Mouse (Mus musculus): ENCODE measurements around the gene Sgcd. TPM values are rescaled to one million over a fixed set of nuclear protein-coding genes. Genes with fewer than 3 reads are reported as not detected.

The Sgcd gene
- polyA plus RNA-seq (2014; fragmentation: Nextera tagmentation; extraction: Ambion mirVana) = 0.99 and 1.5 TPM in 2 replicates

- WGBS = 1% methylated on average over 61 of the region's 67 CpGs
- peak within 1 kb of the TSS; percentile 56 for H3K4me3 ChIP-seq (ENCODE audit: low read depth, low read length)
- H3K9me3 ChIP-seq (ENCODE audit: control insufficient read depth, low read length) = no peaks in the 10 kb centered on the region
- H3K27me3 ChIP-seq (replicated peaks; ENCODE audit: control insufficient read depth, insufficient read depth, low read length) = peaks cover 29% of the 10 kb centered on the region
- peak within 1 kb of the TSS; percentile 40; the same call in 1 of the 2 replicates for H3K9ac ChIP-seq (ENCODE audit: low read depth, low read length)
- H3K4me2 ChIP-seq = peak within 1 kb of the TSS; percentile 72
- DNase-seq (ENCODE audit: low spot score) = peak; percentile 52
- H3K36me3 ChIP-seq (ENCODE audit: control insufficient read depth, insufficient read depth, low read length) = no peaks in the 10 kb centered on the region
- H3K4me1 ChIP-seq (replicated peaks; ENCODE audit: control insufficient read depth, insufficient read depth, low read length) = no peaks in the 10 kb centered on the region
- no peak within 1 kb of the TSS for H3K27ac ChIP-seq (ENCODE audit: low read depth, low read length)
- ATAC-seq (replicated peaks; ENCODE audit: low FRiP score) = peak; percentile 65
Observed at GRCm38 (mm10) chr11:47988697-47989533, at the start of gene Sgcd. Sgcd (minus strand) TSS chr11:47988969.

- 82% methylated on average over 4 of the region's 4 CpGs for WGBS
- Histone ChIP-seq H3K9ac (ENCODE audit: low read depth, low read length) (no peak overlapping the region), H3K9me3 (ENCODE audit: control insufficient read depth, low read length) (no peaks in the 10 kb centered on the region), H3K4me3 (ENCODE audit: low read depth, low read length) (no peak overlapping the region), H3K4me2 (no peak overlapping the region), H3K27ac (ENCODE audit: low read depth, low read length) (no peak overlapping the region), H3K4me1 (replicated peaks; ENCODE audit: control insufficient read depth, insufficient read depth, low read length) (no peaks in the 10 kb centered on the region), H3K36me3 (ENCODE audit: control insufficient read depth, insufficient read depth, low read length) (no peaks in the 10 kb centered on the region), H3K27me3 (replicated peaks; ENCODE audit: control insufficient read depth, insufficient read depth, low read length) (no peaks in the 10 kb centered on the region)
- ATAC-seq (replicated peaks; ENCODE audit: low FRiP score) (no peak), DNase-seq (ENCODE audit: low spot score) (no peak)
Observed at GRCm38 (mm10) chr11:48038051-48038450, 49.3 kb upstream of the Sgcd start.

- Histone ChIP-seq H3K9ac (ENCODE audit: low read depth, low read length) (no peak overlapping the region), H3K27me3 (replicated peaks; ENCODE audit: control insufficient read depth, insufficient read depth, low read length) (no peaks in the 10 kb centered on the region), H3K9me3 (ENCODE audit: control insufficient read depth, low read length) (no peaks in the 10 kb centered on the region), H3K4me3 (ENCODE audit: low read depth, low read length) (no peak overlapping the region), H3K36me3 (ENCODE audit: control insufficient read depth, insufficient read depth, low read length) (no peaks in the 10 kb centered on the region), H3K4me1 (replicated peaks; ENCODE audit: control insufficient read depth, insufficient read depth, low read length) (no peaks in the 10 kb centered on the region), H3K4me2 (no peak overlapping the region), H3K27ac (ENCODE audit: low read depth, low read length) (no peak overlapping the region)
- 44% methylated on average over 3 of the region's 3 CpGs for WGBS
- DNase-seq (ENCODE audit: low spot score) = no peak
- ATAC-seq (replicated peaks; ENCODE audit: low FRiP score) = no peak
Observed at GRCm38 (mm10) chr11:48012836-48013235, 24.1 kb upstream of the Sgcd start.

GRCm38 (mm10) chr11:47988333-47988696 is 454 bp downstream of the Sgcd start:
- Histone ChIP-seq H3K4me1 (replicated peaks; ENCODE audit: control insufficient read depth, insufficient read depth, low read length) (no peaks in the 10 kb centered on the region), H3K27me3 (replicated peaks; ENCODE audit: control insufficient read depth, insufficient read depth, low read length) (peaks cover 29% of the 10 kb centered on the region), H3K9ac (ENCODE audit: low read depth, low read length) (no peak overlapping the region), H3K36me3 (ENCODE audit: control insufficient read depth, insufficient read depth, low read length) (no peaks in the 10 kb centered on the region), H3K4me2 (peak overlapping the region; percentile 72), H3K4me3 (ENCODE audit: low read depth, low read length) (peak overlapping the region; percentile 56), H3K9me3 (ENCODE audit: control insufficient read depth, low read length) (no peaks in the 10 kb centered on the region), H3K27ac (ENCODE audit: low read depth, low read length) (no peak overlapping the region)
- WGBS = 2% methylated on average over 29 of the region's 31 CpGs
- ATAC-seq (replicated peaks; ENCODE audit: low FRiP score) (peak; percentile 49), DNase-seq (ENCODE audit: low spot score) (no peak)

GRCm38 (mm10) chr11:47987893-47988267 is 889 bp downstream of the Sgcd start:
- H3K9ac ChIP-seq (ENCODE audit: low read depth, low read length) = no peak overlapping the region
- peak overlapping the region; percentile 56 for H3K4me3 ChIP-seq (ENCODE audit: low read depth, low read length)
- H3K9me3 ChIP-seq (ENCODE audit: control insufficient read depth, low read length) = no peaks in the 10 kb centered on the region
- DNase-seq (ENCODE audit: low spot score) (no peak), ATAC-seq (replicated peaks; ENCODE audit: low FRiP score) (no peak)
- H3K27ac ChIP-seq (ENCODE audit: low read depth, low read length) = no peak overlapping the region
- 15% methylated on average over 12 of the region's 12 CpGs for WGBS
- no peaks in the 10 kb centered on the region for H3K4me1 ChIP-seq (replicated peaks; ENCODE audit: control insufficient read depth, insufficient read depth, low read length)
- no peaks in the 10 kb centered on the region for H3K36me3 ChIP-seq (ENCODE audit: control insufficient read depth, insufficient read depth, low read length)
- peaks cover 29% of the 10 kb centered on the region for H3K27me3 ChIP-seq (replicated peaks; ENCODE audit: control insufficient read depth, insufficient read depth, low read length)
- H3K4me2 ChIP-seq = peak overlapping the region; percentile 72

GRCm38 (mm10) chr11:47987251-47987892 is 1.4 kb downstream of the Sgcd start:
- Histone ChIP-seq H3K9me3 (ENCODE audit: control insufficient read depth, low read length) (no peaks in the 10 kb centered on the region), H3K4me2 (peak overlapping the region; percentile 72), H3K9ac (ENCODE audit: low read depth, low read length) (no peak overlapping the region), H3K36me3 (ENCODE audit: control insufficient read depth, insufficient read depth, low read length) (no peaks in the 10 kb centered on the region), H3K4me1 (replicated peaks; ENCODE audit: control insufficient read depth, insufficient read depth, low read length) (no peaks in the 10 kb centered on the region), H3K4me3 (ENCODE audit: low read depth, low read length) (no peak overlapping the region), H3K27me3 (replicated peaks; ENCODE audit: control insufficient read depth, insufficient read depth, low read length) (peaks cover 29% of the 10 kb centered on the region), H3K27ac (ENCODE audit: low read depth, low read length) (no peak overlapping the region)
- WGBS = 55% methylated on average over 8 of the region's 8 CpGs
- ATAC-seq (replicated peaks; ENCODE audit: low FRiP score) = no peak
- DNase-seq (ENCODE audit: low spot score) = no peak

GRCm38 (mm10) chr11:47982152-47982551 is 6.6 kb downstream of the Sgcd start:
- Histone ChIP-seq H3K27ac (ENCODE audit: low read depth, low read length) (no peak overlapping the region), H3K27me3 (replicated peaks; ENCODE audit: control insufficient read depth, insufficient read depth, low read length) (peaks cover under 1% of the 10 kb centered on the region), H3K9me3 (ENCODE audit: control insufficient read depth, low read length) (no peaks in the 10 kb centered on the region), H3K4me2 (no peak overlapping the region), H3K4me3 (ENCODE audit: low read depth, low read length) (no peak overlapping the region), H3K36me3 (ENCODE audit: control insufficient read depth, insufficient read depth, low read length) (no peaks in the 10 kb centered on the region), H3K4me1 (replicated peaks; ENCODE audit: control insufficient read depth, insufficient read depth, low read length) (no peaks in the 10 kb centered on the region), H3K9ac (ENCODE audit: low read depth, low read length) (no peak overlapping the region)
- 64% methylated on average over 1 of the region's 1 CpGs for WGBS
- ATAC-seq (replicated peaks; ENCODE audit: low FRiP score) (no peak), DNase-seq (ENCODE audit: low spot score) (no peak)

- no peaks in the 10 kb centered on the region for H3K9me3 ChIP-seq (ENCODE audit: control insufficient read depth, low read length)
- ATAC-seq (replicated peaks; ENCODE audit: low FRiP score) = no peak
- H3K27me3 ChIP-seq (replicated peaks; ENCODE audit: control insufficient read depth, insufficient read depth, low read length) = no peaks in the 10 kb centered on the region
- no peak overlapping the region for H3K27ac ChIP-seq (ENCODE audit: low read depth, low read length)
- H3K36me3 ChIP-seq (ENCODE audit: control insufficient read depth, insufficient read depth, low read length) = no peaks in the 10 kb centered on the region
- 63% methylated on average over 2 of the region's 2 CpGs for WGBS
- H3K9ac ChIP-seq (ENCODE audit: low read depth, low read length) = no peak overlapping the region
- no peaks in the 10 kb centered on the region for H3K4me1 ChIP-seq (replicated peaks; ENCODE audit: control insufficient read depth, insufficient read depth, low read length)
- no peak for DNase-seq (ENCODE audit: low spot score)
- no peak overlapping the region for H3K4me3 ChIP-seq (ENCODE audit: low read depth, low read length)
- no peak overlapping the region for H3K4me2 ChIP-seq
Observed at GRCm38 (mm10) chr11:47981108-47981507, 7.7 kb downstream of the Sgcd start.

- no peak overlapping the region for H3K9ac ChIP-seq (ENCODE audit: low read depth, low read length)
- no peak overlapping the region for H3K4me2 ChIP-seq
- no peak overlapping the region for H3K27ac ChIP-seq (ENCODE audit: low read depth, low read length)
- H3K36me3 ChIP-seq (ENCODE audit: control insufficient read depth, insufficient read depth, low read length) = no peaks in the 10 kb centered on the region
- no peaks in the 10 kb centered on the region for H3K9me3 ChIP-seq (ENCODE audit: control insufficient read depth, low read length)
- H3K4me3 ChIP-seq (ENCODE audit: low read depth, low read length) = no peak overlapping the region
- WGBS = 70% methylated on average over 3 of the region's 3 CpGs
- no peaks in the 10 kb centered on the region for H3K27me3 ChIP-seq (replicated peaks; ENCODE audit: control insufficient read depth, insufficient read depth, low read length)
- DNase-seq (ENCODE audit: low spot score) (no peak), ATAC-seq (replicated peaks; ENCODE audit: low FRiP score) (no peak)
- H3K4me1 ChIP-seq (replicated peaks; ENCODE audit: control insufficient read depth, insufficient read depth, low read length) = no peaks in the 10 kb centered on the region
Observed at GRCm38 (mm10) chr11:47953291-47953690, 35.5 kb downstream of the Sgcd start.

Data from liver, embryonic 11.5 days (tissue).